Mouse (Mus musculus) C2C12 (cell line): ENCODE data around the gene Hoxb6. TPM values are rescaled to one million over a fixed set of nuclear protein-coding genes. Genes with fewer than 3 reads are reported as not detected.

Source experiments
- H3K27me3 ChIP-seq: one replicate; pipeline ENCODE4 v1.6.1; 2011; ENCODE audit not compliant: control insufficient read depth, insufficient read depth, insufficient read length
- H3K36me3 ChIP-seq: one replicate; pipeline ENCODE4 v1.6.1; 2011; ENCODE audit not compliant: control insufficient read depth, insufficient read depth
- H3K4me3 ChIP-seq: one replicate; pipeline ENCODE4 v1.5.1; 2011; ENCODE audit warnings: mild to moderate bottlenecking, control low read depth; ENCODE audit not compliant: poor library complexity, insufficient read depth, severe bottlenecking
- H3K79me2 ChIP-seq: one replicate; pipeline ENCODE4 v1.6.1; 2011; ENCODE audit not compliant: control insufficient read depth, insufficient read depth
- H3K79me3 ChIP-seq: one replicate; pipeline ENCODE4 v1.6.1; 2011; ENCODE audit warnings: low read depth, control low read depth
- H3ac ChIP-seq: one replicate; pipeline ENCODE3; 2011; ENCODE audit warnings: low read depth; ENCODE audit not compliant: control insufficient read depth, insufficient read length
- CEBPB ChIP-seq: IDR thresholded peaks from one replicate; pipeline ENCODE4 v1.6.1; 2011; ENCODE audit warnings: low read depth, mild to moderate bottlenecking, control low read depth, moderate library complexity
- CTCF ChIP-seq: IDR thresholded peaks from one replicate; pipeline ENCODE4 v1.5.1; 2011; ENCODE audit not compliant: control insufficient read depth, insufficient read depth, insufficient read length
- FOSL1 ChIP-seq: IDR thresholded peaks from one replicate; pipeline ENCODE4 v1.8.0; 2011; ENCODE audit warnings: mild to moderate bottlenecking, low read length; ENCODE audit not compliant: poor library complexity, insufficient read depth, severe bottlenecking
- MAX ChIP-seq: IDR thresholded peaks from one replicate; pipeline ENCODE4 v1.6.1; 2011; ENCODE audit warnings: mild to moderate bottlenecking, control low read depth
- MYOD1 ChIP-seq: IDR thresholded peaks from one replicate; pipeline ENCODE4 v1.6.1; 2011; ENCODE audit warnings: low read depth; ENCODE audit not compliant: control insufficient read depth, insufficient read length
- MYOG ChIP-seq: IDR thresholded peaks from one replicate; pipeline ENCODE4 v1.6.1; 2011; ENCODE audit not compliant: control insufficient read depth, insufficient read length; ENCODE audit errors: extremely low read depth
- USF1 ChIP-seq: IDR thresholded peaks from one replicate; pipeline ENCODE4 v1.6.1; 2011; ENCODE audit warnings: low read depth, mild to moderate bottlenecking, control low read depth, moderate library complexity
- polyA plus RNA-seq: library from polyadenylated mRNA; unstranded; fragments of >200 nt; fragmentation: generic; extraction: Trizol; gene quantifications from one replicate; pipeline ENCODE4 v1.2.1, GENCODE M21; 2012; ENCODE audit warnings: missing spikeins

Hoxb6 gene
- polyA plus RNA-seq, 1 experiment, result 0.05 TPM

GRCm38 (mm10) chr11:96285771-96286738, 6.2 kb upstream of the Hoxb6 start, which contains the start of gene Hoxb7:
Hoxb7 (plus strand) TSS chr11:96286623.
- peaks cover 92% of the 10 kb centered on the region for H3K27me3 ChIP-seq

GRCm38 (mm10) chr11:96286739-96287385, 5.4 kb upstream of the Hoxb6 start:
- H3ac ChIP-seq, result peak overlapping the region; percentile 42
- no peak overlapping the region for H3K4me3 ChIP-seq
- H3K36me3 ChIP-seq, result no peaks in the 10 kb centered on the region
- TF ChIP-seq CTCF (no peak), MYOD1 (no peak), MAX (no peak), CEBPB (no peak), MYOG (no peak), USF1 (no peak), FOSL1 (no peak)
- peaks cover 91% of the 10 kb centered on the region for H3K27me3 ChIP-seq
- no peaks in the 10 kb centered on the region for H3K79me3 ChIP-seq
- no peaks in the 10 kb centered on the region for H3K79me2 ChIP-seq

More at GRCm38 (mm10) chr11:96285771-96286738, 6.2 kb upstream of the Hoxb6 start, which contains the start of gene Hoxb7:
- peak within 1 kb of the TSS; percentile 42 for H3ac ChIP-seq
- no peak within 1 kb of the TSS for H3K4me3 ChIP-seq
- H3K79me2 ChIP-seq, result no peaks in the 10 kb centered on the region
- TF ChIP-seq USF1 (peak; percentile 70), CEBPB (no peak)
- no peaks in the 10 kb centered on the region for H3K36me3 ChIP-seq
- H3K79me3 ChIP-seq, result no peaks in the 10 kb centered on the region

DNA sequence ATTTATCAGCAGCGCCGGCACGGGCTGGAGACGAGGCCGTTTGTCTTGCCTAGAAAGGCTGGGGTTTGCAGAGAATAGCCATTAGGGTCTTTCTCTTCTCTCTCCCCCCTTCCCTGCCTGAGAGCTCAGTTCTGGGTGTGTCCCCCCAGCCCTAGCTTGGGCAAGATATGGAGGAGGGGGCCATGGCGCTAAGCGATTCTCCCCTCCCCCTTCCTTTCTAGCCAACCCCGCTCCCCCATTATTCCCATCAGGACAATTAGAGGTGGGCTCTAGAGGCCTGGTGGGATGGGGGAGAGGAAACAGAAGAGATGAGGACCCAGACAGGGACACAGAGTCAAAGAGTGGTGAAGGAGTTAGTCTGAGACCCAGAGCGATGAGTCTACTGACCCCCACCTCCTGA, 4.9 kb upstream of the Hoxb6 start:
- no peak for TF ChIP-seq FOSL1
- TF ChIP-seq USF1, result no peak
- H3K4me3 ChIP-seq, result no peak overlapping the region

GRCm38 (mm10) chr11:96288455-96289221, 3.6 kb upstream of the Hoxb6 start:
- H3K79me3 ChIP-seq, result no peaks in the 10 kb centered on the region
- peaks cover 92% of the 10 kb centered on the region for H3K27me3 ChIP-seq
- no peak overlapping the region for H3ac ChIP-seq
- TF ChIP-seq USF1 (no peak), CEBPB (no peak), MYOD1 (no peak), MAX (no peak), CTCF (no peak)
- H3K36me3 ChIP-seq, result no peaks in the 10 kb centered on the region
- no peaks in the 10 kb centered on the region for H3K79me2 ChIP-seq
- no peak overlapping the region for H3K4me3 ChIP-seq

More for the DNA sequence above, 4.9 kb upstream of the Hoxb6 start:
- no peaks in the 10 kb centered on the region for H3K79me2 ChIP-seq
- peaks cover 90% of the 10 kb centered on the region for H3K27me3 ChIP-seq
- no peaks in the 10 kb centered on the region for H3K36me3 ChIP-seq
- no peak overlapping the region for H3ac ChIP-seq
- no peaks in the 10 kb centered on the region for H3K79me3 ChIP-seq

- H3K4me3 ChIP-seq, result no peak overlapping the region
- H3K79me3 ChIP-seq, result no peaks in the 10 kb centered on the region
- H3K79me2 ChIP-seq, result no peaks in the 10 kb centered on the region
- TF ChIP-seq MYOD1 (no peak), MYOG (no peak), USF1 (no peak), MAX (no peak), CEBPB (no peak), FOSL1 (no peak), CTCF (no peak)
- H3ac ChIP-seq, result no peak overlapping the region
- no peaks in the 10 kb centered on the region for H3K36me3 ChIP-seq
- H3K27me3 ChIP-seq, result peaks cover 90% of the 10 kb centered on the region
Measured at GRCm38 (mm10) chr11:96289293-96289692, 3.0 kb upstream of the Hoxb6 start.
